Mouse (Mus musculus): ENCODE measurements around the gene Spdya. TPM values are rescaled to one million over a fixed set of nuclear protein-coding genes. Genes with fewer than 3 reads are reported as not detected.

The Spdya gene
- polyA plus RNA-seq, 1 experiment from 2014 or later, result 1.3 TPM

DNA sequence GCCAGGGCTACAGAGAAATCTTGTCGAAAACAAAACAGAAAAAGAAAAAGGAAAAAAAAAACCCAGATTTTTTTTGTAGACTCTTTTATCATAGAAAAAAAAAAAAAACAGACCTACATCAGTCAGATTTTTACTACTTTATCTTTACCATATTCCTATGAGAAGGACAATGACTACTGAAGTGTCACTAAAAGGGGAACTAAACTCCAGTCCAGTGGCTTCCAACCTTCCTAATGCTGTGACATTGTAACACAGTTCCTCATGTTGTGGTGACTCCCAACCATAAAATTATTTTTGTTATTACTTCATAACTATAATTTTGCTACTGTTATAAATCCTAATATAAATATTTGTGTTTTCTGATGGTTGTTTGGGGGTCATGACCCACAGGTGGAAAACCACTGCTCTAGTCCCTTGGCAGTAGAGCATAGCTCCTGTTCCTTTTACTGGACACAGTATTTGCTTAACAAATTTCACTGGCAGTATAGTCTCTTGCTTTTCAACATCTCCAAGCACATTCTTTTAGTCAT, 27.4 kb downstream of the Spdya start:
- Histone ChIP-seq H3K9me3 (replicated peaks) (no peaks in the 10 kb centered on the region), H3K27me3 (replicated peaks) (no peaks in the 10 kb centered on the region), H3K4me3 (replicated peaks) (no peak overlapping the region), H3K36me3 (no peaks in the 10 kb centered on the region; the same call in 1 of the 2 replicates), H3K4me1 (no peaks in the 10 kb centered on the region), H3K4me2 (no peak overlapping the region), H3K27ac (replicated peaks) (no peak overlapping the region), H3K9ac (replicated peaks) (no peak overlapping the region)
- WGBS, result 89% methylated on average over 1 of the region's 1 CpGs
- no peak for ATAC-seq (ENCODE audit: low FRiP score)

GRCm38 (mm10) chr17:71597881-71598658, 46.2 kb downstream of the Spdya start:
- Histone ChIP-seq H3K27me3 (replicated peaks) (peaks cover 8% of the 10 kb centered on the region; the same call in 1 of the 2 replicates), H3K4me2 (peak overlapping the region; percentile 84), H3K4me3 (replicated peaks) (peak overlapping the region; percentile 80), H3K9ac (replicated peaks) (peak overlapping the region; percentile 70), H3K27ac (replicated peaks) (peak overlapping the region; percentile 82), H3K36me3 (no peaks in the 10 kb centered on the region), H3K9me3 (replicated peaks) (no peaks in the 10 kb centered on the region), H3K4me1 (peaks cover 31% of the 10 kb centered on the region)
- WGBS, result under 1% methylated on average over 48 of the region's 48 CpGs
- ATAC-seq (ENCODE audit: low FRiP score), result peak; percentile 75

GRCm38 (mm10) chr17:71598659-71599554, 47.0 kb downstream of the Spdya start:
- Histone ChIP-seq H3K4me3 (replicated peaks) (peak overlapping the region; percentile 80), H3K36me3 (no peaks in the 10 kb centered on the region), H3K27ac (replicated peaks) (peak overlapping the region; percentile 82), H3K9me3 (replicated peaks) (no peaks in the 10 kb centered on the region), H3K4me2 (peak overlapping the region; percentile 84), H3K9ac (replicated peaks) (peak overlapping the region; percentile 70), H3K27me3 (replicated peaks) (peaks cover 8% of the 10 kb centered on the region; the same call in 1 of the 2 replicates), H3K4me1 (peaks cover 31% of the 10 kb centered on the region)
- ATAC-seq (ENCODE audit: low FRiP score), result peak; percentile 98
- WGBS, result 7% methylated on average over 42 of the region's 42 CpGs

DNA sequence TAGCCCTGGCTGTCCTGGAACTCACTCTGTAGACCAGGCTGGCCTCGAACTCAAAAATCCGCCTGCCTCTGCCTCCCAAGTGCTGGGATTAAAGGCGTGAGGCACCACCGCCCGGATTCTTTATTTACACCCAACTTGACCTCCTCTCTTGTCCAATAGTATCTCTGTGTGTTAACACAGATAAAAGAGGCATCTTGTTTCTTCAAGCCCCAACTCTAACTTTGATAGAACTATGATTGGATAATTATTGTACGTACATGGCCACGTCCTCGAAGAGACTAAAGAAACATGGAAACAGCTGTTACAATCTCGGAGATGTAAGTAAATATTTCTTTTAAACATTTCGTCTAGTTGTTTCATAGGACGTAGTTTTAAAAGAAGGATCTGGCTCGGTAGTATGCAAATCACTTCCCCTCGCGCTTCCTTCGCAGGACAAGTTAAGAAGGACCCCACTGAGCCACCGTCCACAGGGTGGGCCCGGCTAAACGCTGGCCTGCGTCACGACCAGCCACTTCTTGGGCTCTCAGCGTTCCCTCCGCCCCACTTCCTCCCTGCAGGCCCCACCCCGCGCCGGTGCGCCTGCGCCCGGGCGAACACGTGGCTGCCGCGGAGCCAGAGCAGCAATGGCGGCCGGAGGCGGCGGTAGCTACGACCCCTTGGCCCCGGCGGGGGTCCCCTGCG, 63.9 kb downstream of the Spdya start, which contains the start of gene Wdr43:
Wdr43 (plus strand) TSS at position 258 of the 681 bp plus-strand sequence.
- H3K4me2 ChIP-seq, result peak within 1 kb of the TSS; percentile 81
- peaks cover 22% of the 10 kb centered on the region for H3K4me1 ChIP-seq
- peak within 1 kb of the TSS; percentile 93 for H3K9ac ChIP-seq (replicated peaks)
- H3K27ac ChIP-seq (replicated peaks), result peak within 1 kb of the TSS; percentile 74
- no peaks in the 10 kb centered on the region for H3K9me3 ChIP-seq (replicated peaks)
- H3K36me3 ChIP-seq, result 0 out of 2 replicates have a peak, but pooled peaks cover 3% of the 10 kb centered on the region
- peak; percentile 100 for ATAC-seq (ENCODE audit: low FRiP score)
- peak within 1 kb of the TSS; percentile 100 for H3K4me3 ChIP-seq (replicated peaks)
- H3K27me3 ChIP-seq (replicated peaks), result no peaks in the 10 kb centered on the region
- WGBS, result 5% methylated on average over 40 of the region's 40 CpGs

DNA sequence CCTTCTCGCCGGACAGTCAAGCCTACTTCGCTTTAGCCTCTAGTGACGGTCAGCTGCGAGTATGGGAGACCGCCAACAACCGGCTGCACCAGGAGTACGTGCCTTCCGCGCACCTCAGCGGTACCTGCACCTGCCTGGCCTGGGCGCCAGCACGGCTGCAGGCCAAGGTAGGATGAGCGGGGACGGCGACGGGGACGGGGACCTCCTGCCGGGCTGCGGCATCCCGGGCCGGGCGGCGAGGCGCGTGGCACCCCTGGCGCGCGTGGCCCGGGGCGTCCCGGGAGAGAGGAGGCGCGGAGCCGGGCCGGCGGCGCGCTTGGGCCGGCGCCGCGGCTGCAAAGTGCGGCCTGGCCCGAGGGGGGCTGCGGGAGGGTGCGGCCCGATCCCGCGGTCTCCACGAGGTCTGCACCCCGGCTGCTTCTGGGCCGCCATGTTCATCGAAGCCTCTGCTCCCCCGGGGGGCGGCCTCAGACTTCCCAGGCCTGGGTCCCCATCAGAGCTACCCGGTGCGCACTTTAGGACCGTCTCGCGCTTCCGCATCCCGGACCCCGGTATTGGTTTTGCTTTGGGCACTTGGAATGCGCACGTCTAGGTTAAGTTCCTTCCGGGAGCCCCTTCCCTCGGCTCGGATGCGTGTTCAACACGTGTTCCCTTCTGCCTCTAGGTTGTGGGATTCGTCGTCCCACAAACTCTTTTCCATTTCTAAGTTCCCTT, 64.6 kb downstream of the Spdya start:
- Histone ChIP-seq H3K4me1 (peaks cover 22% of the 10 kb centered on the region), H3K36me3 (0 out of 2 replicates have a peak, but pooled peaks cover 3% of the 10 kb centered on the region), H3K9me3 (replicated peaks) (no peaks in the 10 kb centered on the region), H3K27ac (replicated peaks) (peak overlapping the region; percentile 74), H3K4me3 (replicated peaks) (peak overlapping the region; percentile 100), H3K9ac (replicated peaks) (peak overlapping the region; percentile 93), H3K4me2 (peak overlapping the region; percentile 81), H3K27me3 (replicated peaks) (no peaks in the 10 kb centered on the region)
- WGBS, result under 1% methylated on average over 62 of the region's 73 CpGs
- peak; percentile 80 for ATAC-seq (ENCODE audit: low FRiP score)

DNA sequence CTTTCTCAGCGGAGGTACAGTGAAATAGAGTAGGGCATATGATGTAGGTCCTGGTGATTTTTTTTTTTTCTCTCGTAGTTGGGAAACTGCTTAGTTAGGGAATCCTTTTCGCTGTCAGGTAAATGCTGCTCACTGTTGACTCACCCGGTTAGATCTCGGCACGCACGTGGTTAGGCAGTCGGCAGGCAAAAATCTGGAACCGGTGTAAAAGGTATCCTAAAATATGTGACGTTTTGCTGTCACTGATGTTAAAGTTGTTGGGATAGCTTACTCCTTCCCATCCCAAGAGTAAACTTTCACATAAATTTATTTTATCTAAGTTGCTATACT, 65.1 kb downstream of the Spdya start:
- WGBS, result 1% methylated on average over 10 of the region's 10 CpGs
- H3K27me3 ChIP-seq (replicated peaks), result no peaks in the 10 kb centered on the region
- H3K9me3 ChIP-seq (replicated peaks), result no peaks in the 10 kb centered on the region
- H3K9ac ChIP-seq (replicated peaks), result peak overlapping the region; percentile 93
- 0 out of 2 replicates have a peak, but pooled peaks cover 3% of the 10 kb centered on the region for H3K36me3 ChIP-seq
- peak overlapping the region; percentile 81 for H3K4me2 ChIP-seq
- peaks cover 22% of the 10 kb centered on the region for H3K4me1 ChIP-seq
- ATAC-seq (ENCODE audit: low FRiP score), result no peak
- H3K4me3 ChIP-seq (replicated peaks), result peak overlapping the region; percentile 100
- H3K27ac ChIP-seq (replicated peaks), result no peak overlapping the region

- no peaks in the 10 kb centered on the region for H3K27me3 ChIP-seq (replicated peaks)
Observed at GRCm38 (mm10) chr17:71617974-71618373, 66.1 kb downstream of the Spdya start.

GRCm38 (mm10) chr17:71631806-71632205, 79.9 kb downstream of the Spdya start:
- ATAC-seq (ENCODE audit: low FRiP score), result no peak
- Histone ChIP-seq H3K4me2 (no peak overlapping the region), H3K27ac (replicated peaks) (no peak overlapping the region), H3K9me3 (replicated peaks) (no peaks in the 10 kb centered on the region), H3K27me3 (replicated peaks) (no peaks in the 10 kb centered on the region), H3K36me3 (peaks cover 66% of the 10 kb centered on the region), H3K4me1 (no peaks in the 10 kb centered on the region), H3K9ac (replicated peaks) (no peak overlapping the region), H3K4me3 (replicated peaks) (no peak overlapping the region)
- 94% methylated on average over 10 of the region's 10 CpGs for WGBS

More at GRCm38 (mm10) chr17:71617974-71618373, 66.1 kb downstream of the Spdya start:
- H3K4me2 ChIP-seq, result peak overlapping the region; percentile 81
- 84% methylated on average over 4 of the region's 4 CpGs for WGBS
- peaks cover 22% of the 10 kb centered on the region for H3K4me1 ChIP-seq
- H3K9ac ChIP-seq (replicated peaks), result no peak overlapping the region
- H3K27ac ChIP-seq (replicated peaks), result no peak overlapping the region
- no peaks in the 10 kb centered on the region for H3K9me3 ChIP-seq (replicated peaks)
- 0 out of 2 replicates have a peak, but pooled peaks cover 3% of the 10 kb centered on the region for H3K36me3 ChIP-seq
- H3K4me3 ChIP-seq (replicated peaks), result peak overlapping the region; percentile 6; the same call in 1 of the 2 replicates
- ATAC-seq (ENCODE audit: low FRiP score), result no peak

DNA sequence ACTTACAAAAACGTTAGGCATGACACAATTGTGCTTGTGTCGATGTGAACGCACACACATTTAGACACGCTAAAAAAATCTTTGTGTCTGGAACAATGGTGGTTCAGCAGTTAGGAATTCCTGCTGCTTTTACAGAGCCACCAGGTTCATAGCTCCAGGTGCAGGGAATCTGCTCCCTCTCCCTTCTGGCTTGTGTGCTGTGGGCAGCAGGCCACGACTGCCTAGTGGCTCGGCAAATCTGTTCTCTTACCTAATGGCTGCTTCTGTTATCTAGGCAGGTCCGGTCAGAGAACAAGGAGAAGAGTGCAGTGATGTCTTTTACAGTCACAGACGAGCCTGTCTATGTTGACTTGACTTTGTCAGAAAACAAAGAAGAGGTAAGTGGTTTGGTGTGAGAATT, 81.5 kb downstream of the Spdya start:
- Histone ChIP-seq H3K4me3 (replicated peaks) (no peak overlapping the region), H3K9ac (replicated peaks) (no peak overlapping the region), H3K9me3 (replicated peaks) (no peaks in the 10 kb centered on the region), H3K36me3 (peaks cover 66% of the 10 kb centered on the region), H3K4me1 (no peaks in the 10 kb centered on the region), H3K27me3 (replicated peaks) (no peaks in the 10 kb centered on the region), H3K4me2 (no peak overlapping the region), H3K27ac (replicated peaks) (no peak overlapping the region)
- no peak for ATAC-seq (ENCODE audit: low FRiP score)
- 82% methylated on average over 8 of the region's 8 CpGs for WGBS

- H3K9me3 ChIP-seq (replicated peaks), result no peaks in the 10 kb centered on the region
- H3K27me3 ChIP-seq (replicated peaks), result no peaks in the 10 kb centered on the region
- H3K4me2 ChIP-seq, result no peak overlapping the region
- no peak overlapping the region for H3K27ac ChIP-seq (replicated peaks)
- no peak overlapping the region for H3K9ac ChIP-seq (replicated peaks)
- H3K4me1 ChIP-seq, result no peaks in the 10 kb centered on the region
- peaks cover 72% of the 10 kb centered on the region for H3K36me3 ChIP-seq
- WGBS, result 96% methylated on average over 8 of the region's 8 CpGs
- no peak for ATAC-seq (ENCODE audit: low FRiP score)
- H3K4me3 ChIP-seq (replicated peaks), result no peak overlapping the region
Observed at GRCm38 (mm10) chr17:71636786-71637185, 84.9 kb downstream of the Spdya start.

Data from neural tube, embryonic 15.5 days (tissue).